In the genomic region with DNA sequence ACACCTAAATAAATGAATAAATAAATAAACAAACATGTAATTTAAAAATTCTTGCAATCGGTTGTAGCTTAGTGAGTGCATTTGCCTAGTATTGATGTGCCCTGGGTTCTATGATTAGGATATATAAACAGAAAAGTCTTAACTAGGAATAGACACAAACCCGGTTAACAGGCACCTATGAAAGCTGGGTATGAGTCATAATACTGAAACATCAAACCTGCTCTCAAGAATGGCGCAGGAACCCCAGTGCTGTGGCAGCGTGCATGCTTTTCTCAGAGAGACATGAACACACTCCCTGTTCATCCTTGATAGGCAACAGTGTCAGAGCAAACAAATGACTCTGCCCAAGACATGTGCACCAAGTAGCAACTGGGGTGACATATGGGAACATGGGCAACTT, we compare ENCODE assay signal across 17 mouse cellular contexts. TPM values are rescaled to one million over a fixed set of nuclear protein-coding genes. Genes with fewer than 3 reads are reported as not detected.
DNase-seq lines count a peak whose midpoint lies in the region; TF ChIP-seq lines count a peak whose summit lies in the region.
"Had no signal": no experiment of that assay in that cellular context is flagged by ENCODE, and none has a peak within 500 bp of the region (broad histone marks: within the 10 kb centered on the region; RNA-seq: fewer than 3 reads in every experiment).

No protein-coding gene starts in this region.

- H3K4me2 ChIP-seq in CH12.LX (ENCODE audit: insufficient read depth, low read depth, poor library complexity, severe bottlenecking): no peak overlapping the region

- DNase-seq in CH12.LX (ENCODE audit: extremely low read depth): peak; percentile 27
- no peak for DNase-seq in yolk sac, embryonic 10.5 days (ENCODE audit: low spot score)
- DNase-seq: adrenal gland, adult 2 months; adrenal gland, adult 8-10 months; adrenal gland, postnatal 10 days; adrenal gland, postnatal 14 days; adrenal gland, postnatal 25 days; adrenal gland, postnatal 36 days; B cell, adult 2 months; cerebellum, adult 11 months; cerebellum, adult 11-12 months; cerebellum, adult 18-20 months; cerebellum, adult 2 months; cerebellum, adult 8-10 months had no signal

- H3K9ac ChIP-seq in CH12.LX (ENCODE audit: insufficient read depth, low read depth): no peak overlapping the region

- TF ChIP-seq POLR2A in CH12.LX (IDR thresholded peaks at IDR 0.05; ENCODE audit: low read depth, low read length): no peak

- dilution Hi-C loops in CH12.LX (cut with MboI; ENCODE audit: extremely low pct_ligation_motif_present, extremely low pct_unique_long_range_greater_than_20kb, low sequenced_read_pairs): no loop called here

- no peak for TF ChIP-seq RAD21 in CH12.LX (IDR thresholded peaks at IDR 0.05; ENCODE audit: low read depth, low read length)

- TF ChIP-seq CTCF in CH12.LX (conservative IDR thresholded peaks at IDR 0.05 in 1 of 2, IDR thresholded peaks at IDR 0.05 in 1 of 2; ENCODE audit: low read depth in 2 of 2, low read length in 2 of 2): no peak

- no peaks in the 10 kb centered on the region for H3K79me2 ChIP-seq in CH12.LX (replicated peaks; ENCODE audit: control insufficient read depth, extremely low read depth, insufficient read depth, poor library complexity, severe bottlenecking)

- H3K4me1 ChIP-seq in CH12.LX (ENCODE audit: control insufficient read depth in 1 of 2, insufficient read depth in 2 of 2): peaks cover 28 to 42% of the 10 kb centered on the region in 2 experiments

- peak; percentile 74; the same call in 1 of the 2 replicates for TF ChIP-seq EP300 in CH12.LX (IDR thresholded peaks at IDR 0.05; ENCODE audit: low read length)

- no peak overlapping the region for H3K4me3 ChIP-seq in CH12.LX (replicated peaks in 1 of 3; ENCODE audit: low read depth in 2 of 3, low read length in 2 of 3, poor library complexity in 1 of 3)

- in situ Hi-C loops in CH12.LX (cut with MboI; ENCODE audit: low pct_ligation_motif_present, low pct_unique_long_range_greater_than_20kb, low sequenced_read_pairs): no loop called here

- H3K36me3 ChIP-seq in CH12.LX (replicated peaks in 1 of 2; ENCODE audit: control insufficient read depth in 1 of 2, insufficient read depth in 1 of 2, low read length in 1 of 2): no peaks in the 10 kb centered on the region
- H3K36me3 ChIP-seq: G1E had no signal

- no peaks in the 10 kb centered on the region for H3K9me3 ChIP-seq in CH12.LX (replicated peaks; ENCODE audit: low read length)
- H3K9me3 ChIP-seq: G1E had no signal

- H3K27me3 ChIP-seq in CH12.LX (replicated peaks): no peaks in the 10 kb centered on the region
- H3K27me3 ChIP-seq: Patski had no signal

- H3K27ac ChIP-seq in CH12.LX (ENCODE audit: insufficient read depth, low read depth): no peak overlapping the region

TF ChIP-seq in CH12.LX, 34 proteins besides CTCF, POLR2A, EP300 and RAD21:
- no peak for TF ChIP-seq HCFC1 (IDR thresholded peaks at IDR 0.05; ENCODE audit: low read depth, low read length)
- no peak for TF ChIP-seq USF2 (conservative IDR thresholded peaks at IDR 0.05; ENCODE audit: low read depth, low read length)
- TF ChIP-seq RCOR1 (conservative IDR thresholded peaks at IDR 0.05; ENCODE audit: low read depth, low read length): 0 out of 2 replicates have a peak, but pooled peaks have one; percentile 55
- no peak for TF ChIP-seq ZC3H11A (IDR thresholded peaks at IDR 0.05; ENCODE audit: low read depth, low read length)
- TF ChIP-seq MEF2A (IDR thresholded peaks at IDR 0.05; ENCODE audit: borderline replicate concordance, low read depth, low read length): peak; percentile 51; the same call in 1 of the 2 replicates
- TF ChIP-seq JUND (conservative IDR thresholded peaks at IDR 0.05; ENCODE audit: low read depth, low read length): peak; percentile 93
- peak; percentile 84 for TF ChIP-seq IRF4 (IDR thresholded peaks at IDR 0.05; ENCODE audit: low read depth, low read length)
- no peak for TF ChIP-seq ZNF384 (IDR thresholded peaks at IDR 0.05; ENCODE audit: low read depth, low read length)
- peak; percentile 76; the same call in 1 of the 2 replicates for TF ChIP-seq MYC (IDR thresholded peaks at IDR 0.05; ENCODE audit: low read depth, low read length)
- no peak for TF ChIP-seq NELFE (IDR thresholded peaks at IDR 0.05; ENCODE audit: low read depth, low read length)
- peak; percentile 84 for TF ChIP-seq JUN (IDR thresholded peaks at IDR 0.05; ENCODE audit: insufficient read depth, low read depth, low read length)
- TF ChIP-seq BHLHE40 (IDR thresholded peaks at IDR 0.05; ENCODE audit: low read depth, low read length): peak; percentile 51
- TF ChIP-seq SMC3 (IDR thresholded peaks at IDR 0.05; ENCODE audit: low read depth, low read length): no peak

RNA-seq across cellular contexts. Expression of gene Ube2g1, which starts 9.3 kb away (rescaled TPM):
- total RNA-seq in CH12.LX (2012; rRNA removed) (34.3 and 34.5 TPM in 2 replicates), CH12.LX (2014; rRNA removed) (74.4 and 78.3 TPM in 2 replicates)
- 52.8 and 73.8 TPM in 2 replicates for polyA plus RNA-seq in CH12.LX (2012; ENCODE audit: insufficient read length, low read depth)

RNA-seq across cellular contexts. Expression of gene Spns3, which starts 47.5 kb away (rescaled TPM):
- 0.17 and 0.21 TPM in 2 replicates for total RNA-seq in CH12.LX (2012; rRNA removed)
- total RNA-seq in CH12.LX (2014; rRNA removed): 0.85 and 1.0 TPM in 2 replicates
- 1.6 and 1.8 TPM in 2 replicates for polyA plus RNA-seq in CH12.LX (2012; ENCODE audit: insufficient read length, low read depth)
- polyA plus RNA-seq: C2C12, G1E had no signal
